Mouse (Mus musculus): ENCODE measurements around the gene Ppih. TPM values are rescaled to one million over a fixed set of nuclear protein-coding genes. Genes with fewer than 3 reads are reported as not detected.
A peak's percentile ranks its signal among the peaks of the same experiment; 100 is the strongest.

Gene Ppih
- polyA plus RNA-seq (2012; rRNA removed) = 21.0 and 28.4 TPM in 2 replicates

- peak; percentile 89 for DNase-seq (ENCODE audit: low spot score)
These were observed at the start of gene Ppih for GRCm38 (mm10) chr4:119320131-119320830. Ppih (minus strand) TSS chr4:119320546.

GRCm38 (mm10) chr4:119369460-119369859 is 49.1 kb upstream of the Ppih start:
- DNase-seq (ENCODE audit: low spot score) = no peak

GRCm38 (mm10) chr4:119366758-119367526 is 46.6 kb upstream of the Ppih start:
- DNase-seq (ENCODE audit: low spot score) = no peak

- DNase-seq (ENCODE audit: low spot score) = no peak
These were observed 41.9 kb upstream of the Ppih start for GRCm38 (mm10) chr4:119362231-119362630.

GRCm38 (mm10) chr4:119359196-119359971 is 39.0 kb upstream of the Ppih start:
- peak; percentile 21 for DNase-seq (ENCODE audit: low spot score)

- DNase-seq (ENCODE audit: low spot score) = no peak
These were observed 25.2 kb upstream of the Ppih start for GRCm38 (mm10) chr4:119345508-119345907.

- DNase-seq (ENCODE audit: low spot score) = no peak
These were observed 18.6 kb upstream of the Ppih start for GRCm38 (mm10) chr4:119338861-119339361.

- DNase-seq (ENCODE audit: low spot score) = no peak
These were observed 18.1 kb upstream of the Ppih start for GRCm38 (mm10) chr4:119338422-119338821.

- no peak for DNase-seq (ENCODE audit: low spot score)
These were observed 13.1 kb upstream of the Ppih start for GRCm38 (mm10) chr4:119333487-119333886.

- DNase-seq (ENCODE audit: low spot score) = no peak
These were observed 677 bp upstream of the Ppih start for GRCm38 (mm10) chr4:119320896-119321550.

GRCm38 (mm10) chr4:119313756-119314155 is 6.6 kb downstream of the Ppih start:
- DNase-seq (ENCODE audit: low spot score) = no peak

- no peak for DNase-seq (ENCODE audit: low spot score)
These were observed 14.9 kb downstream of the Ppih start for GRCm38 (mm10) chr4:119305418-119305817.

GRCm38 (mm10) chr4:119303291-119303690 is 17.1 kb downstream of the Ppih start:
- no peak for DNase-seq (ENCODE audit: low spot score)

GRCm38 (mm10) chr4:119301777-119302176 is 18.6 kb downstream of the Ppih start:
- no peak for DNase-seq (ENCODE audit: low spot score)

- no peak for DNase-seq (ENCODE audit: low spot score)
These were observed 19.6 kb downstream of the Ppih start for GRCm38 (mm10) chr4:119300761-119301160.

- no peak for DNase-seq (ENCODE audit: low spot score)
These were observed 23.0 kb downstream of the Ppih start for GRCm38 (mm10) chr4:119297361-119297760.

GRCm38 (mm10) chr4:119295134-119295453 is 25.3 kb downstream of the Ppih start:
- no peak for DNase-seq (ENCODE audit: low spot score)

GRCm38 (mm10) chr4:119294415-119295133 is 25.8 kb downstream of the Ppih start, which contains the start of gene Ybx1:
Ybx1 (minus strand) TSS chr4:119294604.
- peak; percentile 99 for DNase-seq (ENCODE audit: low spot score)

- DNase-seq (ENCODE audit: low spot score) = peak; percentile 24
These were observed 26.6 kb downstream of the Ppih start for GRCm38 (mm10) chr4:119293574-119294258.

Measured in urinary bladder, adult 2 months (tissue).